In the genomic region with DNA sequence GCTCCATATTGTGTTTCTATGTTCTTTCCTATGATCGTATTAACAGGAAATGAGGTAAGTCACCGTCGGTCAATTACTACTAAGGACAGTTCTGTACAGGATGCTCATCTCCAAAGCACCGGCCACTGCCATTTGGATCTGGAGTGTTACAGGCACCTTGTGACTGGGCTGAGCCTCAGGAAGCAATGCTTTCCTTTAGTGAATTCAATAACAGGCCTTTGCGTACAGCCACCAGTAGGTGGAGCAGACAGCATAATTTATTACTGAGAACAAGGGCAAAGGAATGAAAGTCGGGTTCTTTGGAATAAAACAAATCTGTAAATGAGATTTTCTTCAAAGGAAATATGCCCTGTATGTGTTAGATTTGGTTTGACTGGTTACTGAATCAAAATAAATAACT, we compare ENCODE assay signal across 9 mouse cellular contexts.
DNase-seq lines count a peak whose midpoint lies in the region; ATAC-seq and TF ChIP-seq lines count a peak whose summit lies in the region.
"Had no signal": no experiment of that assay in that cellular context is flagged by ENCODE, and none has a peak within 500 bp of the region (broad histone marks: within the 10 kb centered on the region; RNA-seq: fewer than 3 reads in every experiment).

No protein-coding gene starts in this region.

- in situ Hi-C loops in Patski (cut with MboI; ENCODE audit: low pct_unique_long_range_greater_than_20kb), result loop anchor here (10.0 to 25.0 kb wide), 2 partner anchors 303 to 850 kb away; no protein-coding TSS in a partner anchor

- peak; percentile 81 for TF ChIP-seq CTCF in Patski (IDR thresholded peaks at IDR 0.05)

- 28% methylated on average over 6 of the region's 6 CpGs for WGBS in heart, embryonic 12.5 days

- H3K9ac ChIP-seq in heart, embryonic 12.5 days, result no peak overlapping the region
- H3K9ac ChIP-seq: limb, embryonic 13.5 days had no signal

- H3K9me3 ChIP-seq in heart, embryonic 12.5 days (replicated peaks), result no peaks in the 10 kb centered on the region
- H3K9me3 ChIP-seq: limb, embryonic 13.5 days had no signal

- peak; percentile 64 to 71 for DNase-seq in heart, postnatal 10 days
- no peak for DNase-seq in Patski (ENCODE audit: low read depth, low spot score)
- peak; percentile 81 to 84 for DNase-seq in cerebellum, postnatal 10 days
- DNase-seq in gastrocnemius, postnatal 14 days, result peak; percentile 18
- peak; percentile 73 for DNase-seq in layer of hippocampus, adult 11-12 months (ENCODE audit: low spot score)
- peak; percentile 84 for DNase-seq in lung, postnatal 36 days
- peak; percentile 16 for DNase-seq in thymus, postnatal 14 days

- intact Hi-C loops in heart, postnatal 10 days (cut with DNase I), result loop anchor here (5.0 to 10.0 kb wide), 3 partner anchors 217 to 837 kb away; no protein-coding TSS in a partner anchor
- intact Hi-C loops in gastrocnemius, postnatal 14 days (cut with DNase I; ENCODE audit: low total_unique reads), result no loop called here

- ATAC-seq in heart, embryonic 12.5 days (ENCODE audit: insufficient number of reproducible peaks, low FRiP score), result no peak
- peak; percentile 69 for ATAC-seq in Patski

- peaks cover 7% of the 10 kb centered on the region; the same call in 1 of the 2 replicates for H3K4me1 ChIP-seq in heart, embryonic 12.5 days (replicated peaks)
- H3K4me1 ChIP-seq: limb, embryonic 13.5 days had no signal

- POLR2A ChIA-PET in Patski (lab: Charles Lee), result no interaction called here

- no peak overlapping the region for H3K4me3 ChIP-seq in heart, embryonic 12.5 days
- H3K4me3 ChIP-seq: limb, embryonic 13.5 days had no signal

- H3K27ac ChIP-seq in heart, embryonic 12.5 days (ENCODE audit: poor library complexity, severe bottlenecking), result no peak overlapping the region
- H3K27ac ChIP-seq: limb, embryonic 13.5 days had no signal

- H3K36me3 ChIP-seq in heart, embryonic 12.5 days, result no peaks in the 10 kb centered on the region
- H3K36me3 ChIP-seq: limb, embryonic 13.5 days had no signal

- CTCF ChIA-PET in Patski (lab: Charles Lee), result interaction anchor here (1.4 to 1.9 kb wide), 2 partner anchors 9 to 306 kb away, joined by 3 to 4 read pairs; no protein-coding TSS in a partner anchor

- no peaks in the 10 kb centered on the region for H3K27me3 ChIP-seq in heart, embryonic 12.5 days (replicated peaks)
- no peaks in the 10 kb centered on the region for H3K27me3 ChIP-seq in Patski

- no peak overlapping the region for H3K4me2 ChIP-seq in heart, embryonic 12.5 days
- H3K4me2 ChIP-seq: limb, embryonic 13.5 days had no signal
